Mouse (Mus musculus): ENCODE measurements around the gene Gmds. TPM values are rescaled to one million over a fixed set of nuclear protein-coding genes. Genes with fewer than 3 reads are reported as not detected.
A peak's percentile ranks its signal among the peaks of the same experiment; 100 is the strongest.

Gmds gene
- total RNA-seq (2012; rRNA removed) = 6.6 and 7.3 TPM in 2 replicates

DNA sequence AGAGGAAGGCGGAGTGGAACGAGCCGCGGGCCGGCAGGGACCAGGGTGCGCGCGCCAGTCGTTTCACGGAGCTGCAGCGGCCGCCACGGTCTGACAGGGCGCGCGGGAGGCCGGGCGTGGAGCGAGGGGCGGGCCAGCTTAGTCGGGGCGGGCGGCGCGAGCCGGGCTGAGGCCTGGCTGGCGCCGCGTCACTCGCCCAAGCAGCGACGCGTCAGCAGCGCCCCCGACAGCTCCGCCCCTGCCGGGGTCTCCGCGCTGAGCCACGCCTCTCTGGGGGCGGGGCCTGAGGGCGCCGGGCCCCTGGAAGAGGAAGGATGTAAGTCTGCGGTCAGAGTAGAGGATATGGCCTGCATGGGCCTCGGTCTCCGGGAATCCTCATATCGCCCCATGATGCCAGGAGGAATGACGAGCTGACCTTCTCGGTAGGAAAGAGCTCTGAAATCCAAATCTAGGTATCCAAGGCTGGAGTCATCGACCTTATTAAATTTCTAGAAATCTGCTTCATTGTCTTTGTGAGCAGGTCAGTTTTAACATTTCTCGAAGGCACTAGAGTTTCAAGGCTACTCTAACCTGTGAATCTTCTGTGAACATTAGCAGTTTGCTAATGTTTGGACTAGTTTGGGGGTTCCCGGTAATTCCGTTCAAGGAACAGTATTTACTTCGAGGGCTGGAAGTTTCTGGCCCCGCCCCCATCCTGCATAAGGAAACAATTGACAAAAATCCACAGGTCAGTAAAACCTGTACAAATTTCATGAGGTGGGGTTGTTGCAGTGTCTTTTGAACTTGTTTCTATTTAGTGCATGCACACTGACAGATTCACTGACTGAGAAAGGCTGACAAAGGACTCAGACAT lies at the start of gene Gmds:
Gene Gmds, minus strand, starts transcription at position 228 of the 853 bp plus-strand sequence.
- in situ Hi-C loops (cut with MboI; ENCODE audit: low sequenced_read_pairs in 2 of 2, unreplicated experiment in 2 of 2) = no loop called here
- Histone ChIP-seq H3K36me3 (ENCODE audit: control insufficient read depth, insufficient read depth, low read length, poor library complexity, severe bottlenecking) (no peaks in the 10 kb centered on the region), H3K4me3 (ENCODE audit: insufficient read depth in 1 of 2, low read depth in 1 of 2, low read length in 2 of 2, poor library complexity in 1 of 2, severe bottlenecking in 1 of 2) (peak within 1 kb of the TSS; percentile 83 to 94), H3K9ac (ENCODE audit: insufficient read depth, low read depth, low read length, poor library complexity, severe bottlenecking) (peak within 1 kb of the TSS; percentile 44), H3K4me1 (ENCODE audit: control insufficient read depth in 2 of 2, insufficient read depth in 2 of 2, low read length in 2 of 2, poor library complexity in 1 of 2) (no peaks in the 10 kb centered on the region), H3K9me3 (ENCODE audit: control insufficient read depth, insufficient read depth, low read depth, low read length) (no peaks in the 10 kb centered on the region), H3K27ac (ENCODE audit: insufficient read depth, low read depth, low read length, poor library complexity, severe bottlenecking) (no peak within 1 kb of the TSS)
- no peak for TF ChIP-seq MAFK (IDR thresholded peaks at IDR 0.05; ENCODE audit: insufficient read depth, low read depth, low read length)
- DNase-seq (ENCODE audit: low read depth, low spot score) = peak; percentile 76

DNA sequence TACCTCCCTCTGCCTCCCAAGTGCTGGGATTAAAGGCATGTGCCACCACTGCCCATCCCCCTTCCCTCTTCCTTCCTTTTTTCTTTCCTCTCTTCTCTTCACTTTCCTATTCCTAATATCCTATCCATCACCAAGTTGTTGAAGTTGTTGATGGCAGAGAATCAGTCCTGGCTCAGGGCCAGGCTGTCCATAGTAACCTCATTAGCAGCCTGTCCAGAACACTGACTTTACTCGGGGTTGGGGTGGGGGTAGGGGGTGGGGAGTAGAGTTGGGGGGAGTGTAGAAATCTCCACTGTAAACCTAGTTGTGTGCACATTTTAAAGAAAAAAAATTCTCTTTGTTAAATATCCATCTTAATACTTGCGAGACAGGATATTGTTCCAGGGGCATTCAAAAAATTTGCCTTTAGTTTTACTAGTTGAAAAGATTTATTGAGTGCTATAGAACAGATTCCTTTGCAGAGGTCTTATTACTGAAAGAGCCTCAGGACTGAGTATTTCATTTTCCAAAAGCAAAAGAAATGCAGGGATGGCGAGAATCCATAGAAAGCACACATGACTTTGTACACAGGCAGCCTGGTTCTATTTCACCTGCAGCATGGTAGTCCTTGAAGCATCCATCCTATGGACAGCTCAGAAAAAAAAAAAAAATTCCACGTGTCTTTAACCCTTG lies 47.0 kb upstream of the Gmds start:
- DNase-seq (ENCODE audit: low read depth, low spot score) = no peak

DNA sequence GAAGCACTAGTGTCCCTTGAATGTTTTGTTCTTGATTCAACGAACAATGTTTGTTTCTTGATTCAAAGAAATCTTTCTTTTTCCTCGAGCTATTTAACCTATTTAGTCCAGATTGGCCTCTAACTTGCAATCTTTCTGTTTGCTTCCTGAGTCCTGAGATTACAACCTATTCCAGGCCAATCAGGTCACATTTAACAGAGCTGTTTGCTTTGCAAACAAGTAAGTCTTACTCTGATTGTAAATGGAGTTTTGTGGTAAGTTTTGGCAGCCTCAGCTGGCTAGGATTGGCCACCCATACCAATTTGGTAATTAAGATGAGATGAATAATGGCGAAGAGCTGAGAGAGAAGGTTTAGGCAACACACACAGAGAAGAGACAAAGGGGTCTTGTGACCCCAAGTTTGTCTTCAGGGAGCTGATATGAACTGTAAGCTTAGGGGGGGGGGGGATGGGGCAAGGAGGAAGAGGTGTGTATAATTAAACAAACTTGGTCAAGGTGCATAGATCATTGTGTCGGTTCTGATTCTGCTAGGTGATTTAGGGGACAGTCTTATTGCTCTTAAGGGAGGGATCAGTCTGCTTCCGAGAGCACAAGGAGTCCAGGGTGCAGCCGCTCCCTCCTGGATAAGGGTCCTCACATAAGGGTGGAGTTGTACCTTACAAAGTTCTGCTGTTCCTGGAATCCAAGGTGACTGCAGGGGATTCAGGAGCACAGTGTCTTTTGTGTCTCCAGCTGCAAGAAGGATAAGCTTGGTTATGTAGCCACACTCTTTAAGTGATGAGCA lies 43.9 kb upstream of the Gmds start:
- H3K36me3 ChIP-seq (ENCODE audit: control insufficient read depth, insufficient read depth, low read length, poor library complexity, severe bottlenecking) = no peaks in the 10 kb centered on the region
- no peak overlapping the region for H3K27ac ChIP-seq (ENCODE audit: insufficient read depth, low read depth, low read length, poor library complexity, severe bottlenecking)
- H3K4me3 ChIP-seq (ENCODE audit: insufficient read depth in 1 of 2, low read depth in 1 of 2, low read length in 2 of 2, poor library complexity in 1 of 2, severe bottlenecking in 1 of 2) = no peak overlapping the region
- no peaks in the 10 kb centered on the region for H3K9me3 ChIP-seq (ENCODE audit: control insufficient read depth, insufficient read depth, low read depth, low read length)
- no peak for TF ChIP-seq MAFK (IDR thresholded peaks at IDR 0.05; ENCODE audit: insufficient read depth, low read depth, low read length)
- no peak for TF ChIP-seq ZNF384 (IDR thresholded peaks at IDR 0.05; ENCODE audit: low read depth, low read length)
- TF ChIP-seq ZC3H11A (IDR thresholded peaks at IDR 0.05; ENCODE audit: borderline replicate concordance, low read depth, low read length) = no peak
- TF ChIP-seq CHD2 (IDR thresholded peaks at IDR 0.05; ENCODE audit: low read depth, low read length) = no peak
- TF ChIP-seq HCFC1 (IDR thresholded peaks at IDR 0.05; ENCODE audit: borderline replicate concordance, insufficient read depth, low read length) = no peak
- no peak overlapping the region for H3K9ac ChIP-seq (ENCODE audit: insufficient read depth, low read depth, low read length, poor library complexity, severe bottlenecking)
- no peaks in the 10 kb centered on the region for H3K4me1 ChIP-seq (ENCODE audit: control insufficient read depth in 2 of 2, insufficient read depth in 2 of 2, low read length in 2 of 2, poor library complexity in 1 of 2)
- DNase-seq (ENCODE audit: low read depth, low spot score) = no peak
- in situ Hi-C loops (cut with MboI; ENCODE audit: low sequenced_read_pairs in 2 of 2, unreplicated experiment in 2 of 2) = no loop called here

More for the DNA sequence above, 47.0 kb upstream of the Gmds start:
- no peak overlapping the region for H3K4me3 ChIP-seq (ENCODE audit: insufficient read depth in 1 of 2, low read depth in 1 of 2, low read length in 2 of 2, poor library complexity in 1 of 2, severe bottlenecking in 1 of 2)
- in situ Hi-C loops (cut with MboI; ENCODE audit: low sequenced_read_pairs in 2 of 2, unreplicated experiment in 2 of 2) = no loop called here
- H3K36me3 ChIP-seq (ENCODE audit: control insufficient read depth, insufficient read depth, low read length, poor library complexity, severe bottlenecking) = no peaks in the 10 kb centered on the region
- H3K9me3 ChIP-seq (ENCODE audit: control insufficient read depth, insufficient read depth, low read depth, low read length) = no peaks in the 10 kb centered on the region
- no peak for TF ChIP-seq ZNF384 (IDR thresholded peaks at IDR 0.05; ENCODE audit: low read depth, low read length)
- TF ChIP-seq ZC3H11A (IDR thresholded peaks at IDR 0.05; ENCODE audit: borderline replicate concordance, low read depth, low read length) = no peak
- TF ChIP-seq HCFC1 (IDR thresholded peaks at IDR 0.05; ENCODE audit: borderline replicate concordance, insufficient read depth, low read length) = no peak
- H3K4me1 ChIP-seq (ENCODE audit: control insufficient read depth in 2 of 2, insufficient read depth in 2 of 2, low read length in 2 of 2, poor library complexity in 1 of 2) = no peaks in the 10 kb centered on the region
- no peak overlapping the region for H3K9ac ChIP-seq (ENCODE audit: insufficient read depth, low read depth, low read length, poor library complexity, severe bottlenecking)
- no peak overlapping the region for H3K27ac ChIP-seq (ENCODE audit: insufficient read depth, low read depth, low read length, poor library complexity, severe bottlenecking)

DNA sequence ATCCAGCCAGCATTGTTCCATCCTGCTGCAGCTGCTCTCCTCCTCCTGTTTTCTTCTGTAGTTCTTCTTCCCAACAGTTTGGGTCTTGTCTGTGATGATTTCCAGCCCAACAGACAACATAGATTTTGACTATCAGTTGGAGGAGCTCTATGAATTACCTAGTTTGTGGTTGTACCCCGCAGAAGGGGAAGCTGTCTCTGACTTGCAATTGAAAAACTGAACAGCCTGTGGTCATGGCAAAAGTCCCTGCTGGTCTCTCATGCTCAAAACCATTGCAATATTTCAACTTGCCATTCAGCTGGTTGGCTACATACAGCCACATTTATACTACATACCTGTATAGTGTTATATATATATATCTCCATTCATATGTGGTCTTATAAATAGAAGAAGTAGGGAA lies 40.1 kb upstream of the Gmds start:
- in situ Hi-C loops (cut with MboI; ENCODE audit: low sequenced_read_pairs in 2 of 2, unreplicated experiment in 2 of 2) = no loop called here
- no peak for DNase-seq (ENCODE audit: low read depth, low spot score)
- H3K9me3 ChIP-seq (ENCODE audit: control insufficient read depth, insufficient read depth, low read depth, low read length) = no peaks in the 10 kb centered on the region
- H3K4me3 ChIP-seq (ENCODE audit: insufficient read depth in 1 of 2, low read depth in 1 of 2, low read length in 2 of 2, poor library complexity in 1 of 2, severe bottlenecking in 1 of 2) = no peak overlapping the region
- 0 out of 4 replicates have a peak, but pooled peaks cover 0 to 1% of the 10 kb centered on the region in 2 experiments for H3K4me1 ChIP-seq (ENCODE audit: control insufficient read depth in 2 of 2, insufficient read depth in 2 of 2, low read length in 2 of 2, poor library complexity in 1 of 2)
- no peak overlapping the region for H3K27ac ChIP-seq (ENCODE audit: insufficient read depth, low read depth, low read length, poor library complexity, severe bottlenecking)
- no peak overlapping the region for H3K9ac ChIP-seq (ENCODE audit: insufficient read depth, low read depth, low read length, poor library complexity, severe bottlenecking)
- no peak for TF ChIP-seq CHD2 (IDR thresholded peaks at IDR 0.05; ENCODE audit: low read depth, low read length)
- no peak for TF ChIP-seq ZC3H11A (IDR thresholded peaks at IDR 0.05; ENCODE audit: borderline replicate concordance, low read depth, low read length)
- no peak for TF ChIP-seq MAFK (IDR thresholded peaks at IDR 0.05; ENCODE audit: insufficient read depth, low read depth, low read length)
- no peak for TF ChIP-seq HCFC1 (IDR thresholded peaks at IDR 0.05; ENCODE audit: borderline replicate concordance, insufficient read depth, low read length)
- TF ChIP-seq ZNF384 (IDR thresholded peaks at IDR 0.05; ENCODE audit: low read depth, low read length) = no peak
- no peaks in the 10 kb centered on the region for H3K36me3 ChIP-seq (ENCODE audit: control insufficient read depth, insufficient read depth, low read length, poor library complexity, severe bottlenecking)

Data from ES-E14 (cell line).